Mouse (Mus musculus): ENCODE results near the gene Ulk3.

The Ulk3 gene

DNA sequence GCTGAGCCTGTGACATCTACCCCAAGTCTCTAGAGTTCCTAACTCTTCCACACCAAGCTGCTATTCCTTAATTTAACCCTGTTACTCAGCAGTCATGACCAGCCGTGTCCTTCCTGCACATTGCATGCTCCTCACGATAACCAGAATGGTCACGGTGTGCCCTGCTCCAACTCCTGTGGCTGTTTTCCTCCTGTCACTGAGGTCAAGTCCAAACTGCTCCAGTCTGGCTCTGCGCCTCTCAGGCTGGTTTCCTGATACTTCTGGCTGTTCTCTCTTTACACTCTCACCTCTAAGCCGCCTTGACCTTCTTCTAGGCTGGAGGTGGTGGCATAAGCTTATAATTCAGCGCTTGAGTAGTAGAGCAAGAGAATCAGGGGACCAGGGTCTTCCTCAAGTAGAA lies 20.8 kb upstream of the Ulk3 start:
- DNase-seq (ENCODE audit: low spot score in 2 of 2): no peak

DNA sequence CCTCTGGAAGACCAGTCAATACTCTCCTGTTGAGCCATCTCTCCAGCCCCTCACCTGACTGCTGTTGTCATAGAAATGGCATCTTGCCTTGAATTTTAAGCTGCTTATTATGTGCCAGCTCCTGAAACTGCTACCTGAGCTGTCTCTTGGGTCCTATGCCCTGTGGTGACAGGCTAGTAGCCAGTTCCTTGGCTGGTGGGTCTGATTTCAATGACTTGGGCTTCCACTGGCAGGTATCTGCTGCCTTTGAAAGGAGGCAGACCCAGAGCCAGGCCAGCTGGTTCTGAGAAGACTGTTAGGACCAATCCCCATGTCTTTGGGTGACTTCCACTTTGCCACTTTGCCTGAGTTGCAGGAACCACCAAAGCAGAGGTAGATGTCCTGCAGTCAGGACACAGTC lies 14.9 kb upstream of the Ulk3 start:
- DNase-seq (ENCODE audit: low spot score in 2 of 2): no peak

DNA sequence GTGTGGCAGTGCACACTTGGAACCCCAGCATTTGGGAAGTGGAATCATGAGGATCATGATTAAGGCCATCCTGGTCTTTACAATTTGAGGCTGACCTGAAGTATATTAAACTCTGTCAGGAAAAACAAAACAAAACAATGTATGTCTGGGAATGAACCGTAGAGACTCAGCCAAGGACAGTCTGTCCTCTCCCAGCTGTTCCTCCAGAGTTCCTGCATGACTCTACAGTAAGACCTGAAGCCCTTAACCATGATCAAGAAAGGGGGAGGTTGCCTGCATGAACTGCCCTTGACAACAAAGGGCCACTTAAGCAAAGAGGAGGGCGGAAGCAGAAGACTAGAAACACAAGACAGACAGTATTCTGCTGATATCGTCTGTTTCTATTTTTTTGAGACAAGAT lies 13.7 kb upstream of the Ulk3 start:
- DNase-seq (ENCODE audit: low spot score in 2 of 2): no peak

DNA sequence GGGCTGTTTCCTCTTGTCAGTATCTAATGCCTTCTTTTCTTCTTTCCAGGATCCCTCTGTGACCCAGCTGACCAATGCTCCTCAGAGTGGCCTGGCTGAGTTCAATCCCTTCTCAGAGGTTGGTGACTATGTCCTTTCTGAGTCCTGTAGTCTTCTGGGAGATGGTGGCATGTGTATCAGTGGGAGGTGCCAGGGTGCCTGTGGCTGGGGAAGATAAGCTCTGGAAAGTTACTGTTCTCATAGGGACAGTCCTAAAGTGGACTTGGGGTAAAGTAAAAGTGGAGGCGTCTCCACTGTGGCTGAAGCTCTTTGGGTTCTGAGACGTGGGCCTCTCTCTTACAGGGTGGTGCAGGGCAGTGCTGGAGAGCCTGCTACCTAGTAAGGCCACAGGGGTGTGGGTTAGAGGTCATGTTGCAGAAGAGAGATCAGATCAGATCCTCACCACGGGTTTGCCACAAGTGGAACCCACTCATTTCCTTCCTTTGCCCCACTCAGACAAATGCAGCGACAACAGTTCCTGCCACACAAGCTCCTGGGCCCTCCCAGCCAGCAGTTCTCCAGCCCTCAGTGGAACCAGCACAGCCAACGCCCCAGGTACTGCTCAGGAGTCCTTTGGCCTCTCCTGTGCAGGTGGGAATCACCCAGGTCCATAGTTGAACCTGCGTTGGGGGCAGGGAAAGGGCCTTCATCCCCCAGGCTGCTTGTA lies 12.0 kb upstream of the Ulk3 start:
- no peak for DNase-seq (ENCODE audit: low spot score in 2 of 2)

DNA sequence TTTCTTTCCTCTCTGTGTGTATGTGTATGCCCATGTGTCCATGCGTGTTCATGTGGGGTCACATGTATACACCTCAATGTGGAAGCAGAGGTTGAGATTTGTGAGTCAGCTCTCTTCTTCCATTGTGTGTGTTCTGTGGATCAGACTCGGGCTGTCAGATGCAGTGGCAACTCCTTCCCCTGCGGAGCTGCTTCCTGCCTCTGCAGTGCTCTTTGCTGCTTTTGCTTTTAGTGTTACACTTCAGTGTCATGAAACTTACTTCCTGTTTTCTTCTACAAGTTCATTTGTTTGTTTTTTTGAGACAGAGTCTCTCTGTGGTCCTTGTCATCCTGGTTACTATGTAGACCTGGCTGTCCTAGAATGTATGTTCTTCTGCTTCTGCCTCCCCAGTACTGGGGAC lies 4.3 kb upstream of the Ulk3 start:
- no peak for DNase-seq (ENCODE audit: low spot score in 2 of 2)

DNA sequence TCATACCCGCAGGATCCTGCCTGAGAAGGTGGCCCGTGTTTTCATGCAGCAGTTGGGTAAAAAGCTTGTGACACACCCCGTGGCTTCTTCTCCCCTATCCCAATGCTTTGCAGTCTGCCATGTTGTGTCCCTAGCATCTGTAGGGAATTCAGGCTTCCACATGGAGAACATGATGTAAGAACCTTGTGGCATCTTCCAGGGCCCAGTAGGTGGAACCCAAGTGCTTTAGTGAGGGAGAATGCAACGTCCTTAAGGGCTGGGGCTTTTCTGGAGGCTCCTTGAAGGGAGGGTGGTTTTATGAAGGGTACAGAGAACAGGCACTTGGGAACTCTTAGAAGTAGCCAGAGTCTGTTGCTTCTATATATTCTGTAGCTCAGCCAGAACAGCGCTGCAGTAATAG lies 1.5 kb downstream of the Ulk3 start:
- DNase-seq (ENCODE audit: low spot score in 2 of 2): no peak

DNA sequence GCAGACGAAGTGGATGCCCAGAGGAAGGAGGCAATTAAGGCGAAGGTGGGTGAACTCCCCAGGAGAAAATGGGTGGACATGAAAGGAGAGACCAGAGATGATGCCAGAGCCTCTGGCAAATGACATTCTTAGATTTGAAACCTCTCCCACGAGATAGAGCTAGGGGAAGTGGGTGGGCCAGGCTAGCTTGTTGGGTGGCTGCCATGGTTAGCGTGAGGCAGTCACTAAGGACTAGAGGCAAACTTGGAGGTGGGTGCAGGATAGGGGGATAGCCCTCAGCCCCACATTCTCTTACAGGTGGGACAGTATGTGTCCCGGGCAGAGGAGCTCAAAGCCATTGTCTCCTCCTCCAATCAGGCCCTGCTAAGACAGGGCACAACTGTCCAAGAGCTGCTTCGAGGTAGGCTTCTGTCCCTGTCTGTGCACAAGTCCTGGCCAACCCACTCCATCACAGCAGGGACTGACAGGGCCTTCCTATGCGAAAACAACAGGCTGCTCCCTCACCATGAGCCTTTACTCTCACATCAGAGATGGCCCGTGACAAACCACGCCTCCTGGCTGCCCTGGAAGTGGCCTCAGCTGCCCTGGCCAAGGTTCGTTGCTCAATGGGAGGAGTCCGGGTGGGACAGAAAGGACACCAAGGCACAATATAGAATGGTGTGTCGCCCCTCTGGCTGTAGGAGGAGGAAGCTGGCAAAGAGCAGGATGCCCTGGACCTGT lies 4.4 kb downstream of the Ulk3 start:
- DNase-seq (ENCODE audit: low spot score in 2 of 2): no peak

DNA sequence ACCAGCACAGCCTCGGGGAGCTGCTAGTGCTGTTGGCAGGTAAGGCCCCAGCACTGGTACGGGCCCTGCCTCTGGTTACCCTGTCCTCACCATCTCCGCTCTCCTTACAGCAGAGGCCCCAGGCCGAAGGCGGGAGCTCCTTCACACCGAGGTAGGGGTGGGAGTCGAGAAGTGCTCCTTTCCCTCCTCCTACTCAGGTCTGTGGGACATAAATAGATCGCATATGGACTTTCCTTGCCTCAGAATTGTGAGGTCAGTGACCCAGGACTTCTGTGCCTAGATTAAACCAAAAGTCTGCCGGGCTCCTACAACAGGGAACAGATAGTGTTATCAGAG lies 4.9 kb downstream of the Ulk3 start:
- no peak for DNase-seq (ENCODE audit: low spot score in 2 of 2)

DNA sequence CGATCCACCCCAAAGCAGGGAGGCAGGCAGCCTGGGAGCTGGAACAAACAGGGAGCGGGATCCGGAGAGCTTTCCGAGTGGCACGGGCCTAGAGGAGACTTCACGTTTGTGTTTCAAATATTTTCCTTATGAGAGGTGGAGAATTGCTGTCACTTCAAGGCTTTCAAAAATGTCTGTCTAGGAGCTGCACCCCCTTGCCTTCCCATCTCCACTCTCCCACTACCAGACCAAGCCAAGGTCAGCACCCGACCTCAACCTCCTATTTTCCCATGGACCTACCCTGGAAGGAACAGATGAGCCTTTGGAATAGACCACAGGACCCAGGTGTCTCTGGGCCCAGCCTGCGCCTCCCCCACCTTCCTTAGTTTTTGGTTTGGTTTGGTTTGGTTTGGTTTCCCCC lies 8.0 kb downstream of the Ulk3 start:
- DNase-seq (ENCODE audit: low spot score in 2 of 2): no peak

DNA sequence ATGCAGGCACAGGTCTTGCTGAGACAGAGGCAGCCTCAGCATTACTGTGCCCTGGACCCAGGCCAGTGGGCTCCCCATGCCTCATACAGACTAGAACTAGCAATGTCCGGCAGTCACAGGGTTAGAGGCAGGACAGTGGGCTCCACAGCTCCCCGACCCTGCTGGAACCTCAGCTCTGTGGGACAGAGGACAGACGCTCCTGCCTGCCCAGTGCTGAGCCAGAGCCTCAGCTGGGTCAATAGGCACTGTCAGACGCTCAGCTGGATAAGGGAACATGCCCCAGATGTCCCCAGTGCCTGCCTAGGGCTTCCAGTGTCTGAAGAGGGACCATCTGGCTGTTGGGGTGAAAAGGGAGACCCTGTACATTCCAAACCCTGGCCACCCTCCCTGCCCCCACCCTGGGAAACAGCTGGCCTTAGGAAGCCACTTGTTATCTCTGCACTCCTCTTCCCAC lies 8.7 kb downstream of the Ulk3 start:
- no peak for DNase-seq (ENCODE audit: low spot score in 2 of 2)

DNA sequence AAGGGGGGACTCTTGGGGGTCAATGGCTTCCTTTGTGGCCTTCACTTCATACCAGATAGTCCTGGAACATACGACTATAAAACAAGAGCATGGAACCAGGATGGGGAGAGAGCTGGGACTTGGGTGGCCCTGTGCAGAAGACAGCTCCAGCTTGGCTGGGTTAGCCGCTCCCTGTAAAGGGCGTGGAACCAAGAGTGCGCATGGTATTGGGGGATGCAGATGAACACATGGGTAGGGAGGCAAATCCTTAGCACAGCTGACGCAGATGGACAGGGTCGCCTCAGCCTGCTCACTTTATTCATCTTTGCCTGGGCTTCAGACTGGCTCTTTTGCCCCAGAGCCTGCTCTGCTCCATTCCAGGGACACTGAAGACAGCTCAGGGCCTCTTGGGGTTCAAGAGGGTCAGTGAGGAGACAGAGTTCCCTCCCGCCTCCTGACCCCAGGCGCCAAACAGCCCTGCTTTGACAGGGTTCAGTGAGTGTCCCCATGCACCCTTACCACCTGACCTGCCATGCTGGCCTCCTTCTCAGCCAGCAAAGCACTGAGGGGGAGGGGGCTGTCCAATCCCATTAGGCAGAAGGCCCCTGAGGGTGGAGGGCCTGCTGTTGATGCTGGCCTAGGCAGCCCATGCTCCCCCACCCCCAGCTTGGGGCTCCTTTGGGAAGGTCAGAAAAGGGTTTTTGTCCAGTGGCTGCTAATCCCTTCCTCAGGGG lies 9.8 kb downstream of the Ulk3 start:
- no peak for DNase-seq (ENCODE audit: low spot score in 2 of 2)

DNA sequence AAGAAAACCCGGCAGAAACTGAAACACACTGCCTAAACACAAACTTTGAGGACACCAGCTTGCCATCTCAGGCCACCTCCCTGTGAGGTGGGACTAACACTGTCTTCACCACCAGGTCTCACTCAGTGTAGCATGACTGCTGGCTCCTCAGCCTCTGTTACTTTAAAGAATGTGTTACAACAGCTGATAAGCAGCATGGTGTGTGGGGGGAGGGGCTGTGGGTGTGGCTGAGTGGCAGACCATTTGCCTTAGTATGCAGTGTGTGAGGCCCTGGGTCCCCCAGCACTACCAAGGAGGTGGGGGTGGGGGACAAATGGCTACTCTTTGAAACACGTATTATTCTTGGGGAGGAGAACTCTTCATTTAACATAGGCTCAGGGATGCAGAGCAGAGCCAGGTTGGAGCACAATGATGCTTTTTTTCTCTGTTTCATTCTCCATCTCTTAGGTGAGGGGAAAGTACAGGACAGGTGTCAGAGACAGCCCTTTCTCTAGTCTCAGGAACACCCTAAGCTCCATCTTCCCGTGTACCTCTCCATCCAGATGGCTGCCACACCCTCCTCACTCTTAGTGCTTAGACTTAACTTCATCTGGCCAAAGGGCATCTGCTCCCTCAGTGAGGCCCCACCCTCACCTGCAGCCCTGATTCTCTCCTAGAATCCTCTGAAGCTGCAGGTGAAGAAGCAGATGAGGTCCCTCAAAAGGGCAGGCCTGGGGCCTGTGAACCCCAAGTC lies 11.5 kb downstream of the Ulk3 start:
- no peak for DNase-seq (ENCODE audit: low spot score in 2 of 2)

DNA sequence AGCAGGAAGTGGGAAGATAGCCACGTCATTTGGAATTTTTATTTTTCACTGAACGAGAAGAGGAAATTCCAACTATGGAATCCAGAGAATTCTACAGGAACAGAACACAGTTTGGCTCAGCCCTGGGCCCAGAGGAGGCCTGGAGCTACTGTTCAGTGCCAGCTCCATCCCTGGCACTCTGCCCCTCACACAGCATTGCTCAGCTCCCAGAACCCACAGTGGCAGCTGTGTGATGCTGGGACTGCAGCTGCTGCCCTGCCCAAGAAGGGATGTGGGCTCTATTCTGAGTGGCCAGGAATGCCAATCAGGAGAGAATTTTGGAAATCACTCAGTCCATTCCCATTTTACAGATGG lies 12.1 kb downstream of the Ulk3 start:
- no peak for DNase-seq (ENCODE audit: low spot score in 2 of 2)

DNA sequence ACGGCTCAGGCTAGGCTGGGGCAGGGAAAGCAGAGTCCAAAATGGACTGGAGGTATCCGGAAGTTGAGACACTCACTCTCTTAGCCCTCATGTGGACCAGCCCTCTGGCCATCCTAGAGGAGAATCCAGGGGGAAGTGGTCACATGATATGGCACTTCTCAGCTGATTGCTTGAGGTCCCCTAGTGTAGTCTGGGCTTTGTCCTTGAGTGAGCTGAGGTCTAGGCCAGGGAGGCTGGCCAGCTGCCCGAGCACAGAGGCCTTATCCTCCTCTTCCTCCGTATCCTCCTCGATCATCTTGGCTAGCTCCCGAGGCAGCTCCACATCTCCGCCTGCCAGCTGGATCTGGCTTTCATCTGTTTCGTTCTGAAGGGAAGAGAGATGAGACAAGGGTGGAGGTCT lies 12.8 kb downstream of the Ulk3 start:
- DNase-seq (ENCODE audit: low spot score in 2 of 2): no peak

DNA sequence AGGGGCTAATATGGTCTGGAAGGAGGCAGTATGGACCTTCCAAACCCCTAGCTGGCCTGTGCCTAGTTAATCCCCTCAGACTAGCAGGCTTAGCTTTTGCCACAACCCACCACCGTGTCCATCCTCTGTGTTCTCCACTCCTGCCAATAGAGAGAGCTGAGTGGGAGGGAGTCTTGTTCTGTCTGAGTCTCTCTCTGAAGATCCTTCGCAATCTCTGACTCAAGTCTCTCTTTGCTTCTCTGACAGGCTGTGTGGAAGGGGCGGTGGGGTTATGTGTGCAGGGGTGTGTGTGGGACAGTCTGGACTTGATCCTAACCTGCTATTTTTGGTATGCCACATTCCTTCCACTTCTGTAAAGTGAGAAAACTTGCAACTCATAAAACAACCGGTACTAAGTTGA lies 15.6 kb downstream of the Ulk3 start:
- no peak for DNase-seq (ENCODE audit: low spot score in 2 of 2)

DNA sequence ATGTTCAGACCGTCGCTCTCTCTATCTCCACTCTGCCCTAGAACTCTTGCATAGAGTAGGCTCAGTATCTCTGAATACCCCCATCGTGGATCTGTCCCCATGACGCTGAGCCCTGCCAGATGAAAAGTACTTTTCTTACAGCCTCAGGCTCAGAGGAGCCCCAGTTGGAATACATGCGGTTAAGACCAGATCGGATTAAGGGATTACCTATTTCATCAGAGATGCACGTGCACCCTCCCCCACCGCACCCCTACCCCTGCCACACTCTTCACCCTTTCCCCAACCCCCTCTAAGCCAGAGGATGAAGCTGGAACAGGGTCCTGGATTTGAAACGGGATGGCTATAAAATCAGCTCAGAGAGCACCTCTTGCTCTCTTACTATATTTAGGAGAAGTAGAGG lies 16.3 kb downstream of the Ulk3 start:
- no peak for DNase-seq (ENCODE audit: low spot score in 2 of 2)

DNA sequence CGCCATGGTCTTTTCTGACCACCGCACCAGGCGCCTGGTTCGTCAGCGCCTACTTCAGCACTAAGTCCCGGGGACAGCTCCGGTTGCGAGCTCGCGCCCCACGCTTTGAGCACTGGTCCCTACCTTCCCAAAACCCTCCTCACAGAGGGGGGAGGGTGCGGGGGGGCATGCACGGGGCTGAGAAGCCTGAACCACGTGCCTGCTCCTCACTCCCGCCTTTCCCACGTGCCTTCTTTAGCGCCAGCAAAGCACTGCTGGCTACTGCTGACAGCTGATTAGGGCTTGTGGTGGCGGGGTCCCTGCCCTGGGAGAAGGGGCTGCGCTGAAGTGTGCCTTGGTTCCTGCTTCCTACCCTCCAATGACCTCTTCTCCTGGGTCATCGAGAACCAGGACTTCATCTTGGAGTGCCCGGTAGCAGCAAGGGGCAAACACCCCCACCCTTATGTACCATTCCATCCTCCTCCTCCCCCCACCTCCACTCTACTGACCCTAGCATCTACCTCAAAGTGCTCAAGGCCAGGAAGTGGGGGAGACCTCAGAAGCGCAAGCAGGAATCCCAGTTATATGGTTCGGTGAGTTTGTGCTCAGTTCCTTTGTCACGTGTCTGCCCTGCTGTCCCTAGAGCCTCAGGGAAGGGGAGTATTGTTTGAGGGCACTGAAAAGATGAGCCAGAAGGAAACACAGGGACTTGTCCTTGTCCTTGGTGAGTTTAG lies 17.0 kb downstream of the Ulk3 start, which contains the start of gene Cplx3:
Gene Cplx3 (minus strand): TSS at position 143 of the 713 bp plus-strand sequence.
- DNase-seq (ENCODE audit: low spot score in 2 of 2): no peak

DNA sequence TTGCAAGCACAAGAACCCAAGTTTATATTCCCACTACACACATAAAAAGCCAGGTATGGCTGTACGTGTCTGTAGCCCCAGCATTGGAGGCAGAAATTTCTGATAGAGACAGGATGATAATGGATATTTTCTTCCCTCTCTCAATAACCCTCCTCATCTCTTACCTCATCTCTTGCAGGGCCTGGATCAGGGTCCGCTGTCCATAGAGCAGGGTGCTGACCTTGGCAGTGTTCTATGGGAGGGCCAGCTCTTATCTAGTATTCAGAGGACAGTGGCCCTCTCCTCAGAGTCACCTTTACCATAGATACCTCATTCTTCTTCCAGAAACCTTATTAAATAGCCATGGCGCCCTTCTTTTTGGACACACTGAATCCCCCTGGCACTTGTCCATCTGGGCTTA lies 20.6 kb downstream of the Ulk3 start:
- DNase-seq (ENCODE audit: low spot score in 2 of 2): no peak

DNA sequence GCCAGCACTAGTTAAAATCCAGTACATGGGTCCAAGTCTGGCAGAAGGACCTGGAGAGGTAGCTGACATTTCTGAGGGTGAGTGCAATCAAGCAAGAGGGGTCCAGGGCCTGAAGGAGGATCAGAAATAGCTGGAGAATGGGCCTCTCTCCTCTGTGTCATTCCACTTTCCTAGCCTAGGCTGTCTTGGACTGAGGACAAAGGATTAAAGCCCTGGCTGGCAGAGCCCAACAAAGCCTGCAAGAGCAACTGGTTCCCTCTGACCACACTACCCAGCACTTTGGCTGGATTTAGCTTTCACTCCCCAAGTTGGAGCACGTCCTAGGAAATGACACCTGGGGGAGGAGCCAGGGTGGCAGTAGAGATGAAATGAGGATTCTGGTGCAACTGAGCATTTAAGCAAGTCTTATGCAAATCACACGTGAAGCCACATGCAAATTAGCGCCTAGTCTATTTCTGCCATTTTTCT lies 21.1 kb downstream of the Ulk3 start:
- DNase-seq (ENCODE audit: low spot score in 2 of 2): no peak

DNA sequence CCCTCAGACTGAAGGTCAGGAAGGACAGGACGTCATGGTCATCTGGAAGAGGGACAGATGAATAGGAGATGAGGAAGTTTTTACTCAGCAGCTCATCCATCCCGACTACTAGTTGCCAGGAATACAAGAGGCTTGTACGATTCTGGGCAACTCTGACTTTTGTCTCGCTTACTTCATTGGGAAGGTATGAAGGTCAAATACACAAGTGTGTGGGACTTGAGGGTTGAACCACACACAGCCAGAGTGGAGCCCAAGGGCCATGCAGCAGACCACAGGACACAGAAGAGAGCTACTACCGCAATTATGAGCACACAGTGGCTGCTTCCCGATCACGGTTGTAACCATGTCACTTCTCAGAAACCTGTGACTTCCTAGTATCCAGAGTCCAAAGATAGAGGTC lies 23.3 kb downstream of the Ulk3 start:
- DNase-seq (ENCODE audit: low spot score in 2 of 2): no peak

DNA sequence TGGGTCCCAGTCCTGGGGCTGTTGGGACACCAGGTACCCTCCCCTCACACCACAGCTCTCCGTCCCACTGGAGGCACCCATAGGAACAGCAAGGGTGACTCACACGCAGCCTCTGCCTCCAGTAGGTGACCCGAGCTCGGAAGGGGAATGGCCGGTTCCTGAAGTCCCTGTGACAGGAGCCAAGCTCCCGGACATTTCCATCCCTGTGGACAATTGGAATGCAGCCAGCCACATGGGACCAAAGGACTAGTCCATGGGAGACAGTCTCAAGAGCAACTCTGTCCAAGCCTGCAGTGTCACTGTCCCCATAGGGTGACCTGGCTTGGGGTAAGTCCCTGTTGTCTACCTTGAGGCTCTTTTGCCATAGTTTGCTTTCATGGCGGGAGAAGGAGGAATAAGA lies 24.7 kb downstream of the Ulk3 start:
- no peak for DNase-seq (ENCODE audit: low spot score in 2 of 2)

DNA sequence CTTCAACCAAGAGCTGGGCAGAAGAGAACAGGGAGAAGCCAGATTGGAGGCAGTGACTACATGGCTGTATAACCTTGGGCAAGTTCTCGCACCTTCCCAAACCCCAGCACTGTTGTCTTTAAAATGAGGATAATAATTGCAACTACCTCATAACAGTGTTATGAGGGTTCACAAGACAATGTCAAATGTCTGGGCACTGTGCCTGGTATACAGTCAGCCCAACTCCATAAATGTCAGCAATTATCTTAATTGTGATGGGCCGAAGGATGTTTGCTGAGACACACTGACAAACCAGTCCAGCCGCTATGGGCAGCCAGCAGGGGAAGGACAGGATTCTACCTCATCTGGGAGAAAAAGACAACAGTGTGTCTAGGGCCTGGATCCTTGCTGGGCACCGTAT lies 25.5 kb downstream of the Ulk3 start:
- DNase-seq (ENCODE audit: low spot score in 2 of 2): no peak

All from frontal cortex, postnatal 25 days (tissue).